Mouse (Mus musculus) bone marrow macrophage, adult 2 months (primary cell): ENCODE data around the gene Elfn2. TPM values are rescaled to one million over a fixed set of nuclear protein-coding genes. Genes with fewer than 3 reads are reported as not detected.

ENCODE experiments used
- H3K27ac ChIP-seq: 2 replicates; pipeline ENCODE4 v1.5.1; 2012; ENCODE audit warnings: low read depth, low read length; ENCODE audit not compliant: insufficient read depth
- H3K4me1 ChIP-seq: 2 replicates; pipeline ENCODE4 v1.6.1; 2012; ENCODE audit warnings: low read length; ENCODE audit not compliant: control insufficient read depth, insufficient read depth
- H3K4me3 ChIP-seq: 2 replicates; pipeline ENCODE4 v1.5.1; 2012; ENCODE audit warnings: mild to moderate bottlenecking, low read length, moderate library complexity; ENCODE audit not compliant: insufficient read depth
- CTCF ChIP-seq: IDR thresholded peaks from 2 replicates; pipeline ENCODE4 v1.5.1; 2012; ENCODE audit warnings: low read depth, mild to moderate bottlenecking, low read length, moderate library complexity
- POLR2A ChIP-seq: IDR thresholded peaks from 2 replicates; pipeline ENCODE4 v1.6.1; 2012; ENCODE audit warnings: mild to moderate bottlenecking, low read depth, low read length, borderline replicate concordance
- polyA plus RNA-seq: library from polyadenylated mRNA; stranded (reverse); fragments of >200 nt; gene quantifications from 2 replicates; pipeline ENCODE4 v1.2.4, GENCODE M21; 2012; ENCODE audit not compliant: missing spikeins, insufficient read depth, insufficient read length

Gene Elfn2
- polyA plus RNA-seq, 1 experiment: not detected

GRCm38 (mm10) chr15:78669221-78669871, 49.2 kb downstream of the Elfn2 start:
- Histone ChIP-seq H3K4me1 (no peaks in the 10 kb centered on the region), H3K27ac (no peak overlapping the region), H3K4me3 (no peak overlapping the region)
- TF ChIP-seq CTCF: no peak
- no peak for TF ChIP-seq POLR2A

DNA sequence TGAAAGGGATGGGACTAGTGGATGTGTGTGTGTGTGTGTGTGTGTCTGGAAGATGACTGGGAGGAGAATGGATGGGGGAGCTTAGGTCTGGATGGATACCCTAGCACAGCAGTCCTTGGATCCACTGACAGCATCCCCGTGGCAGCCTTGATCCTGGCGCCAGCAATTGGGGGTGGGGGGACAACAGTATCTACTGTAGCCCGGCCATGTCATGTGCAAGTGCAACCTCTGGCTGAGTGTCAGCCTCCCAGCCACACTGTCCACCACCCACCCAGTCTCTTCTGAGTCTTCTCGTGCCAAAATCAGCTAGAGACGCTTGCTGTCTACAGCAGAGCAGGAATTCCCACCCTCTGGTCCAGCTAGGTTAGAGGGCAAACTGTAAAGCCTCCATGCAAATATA, 54.3 kb downstream of the Elfn2 start:
- no peak overlapping the region for H3K27ac ChIP-seq
- no peaks in the 10 kb centered on the region for H3K4me1 ChIP-seq
- H3K4me3 ChIP-seq: no peak overlapping the region
- TF ChIP-seq CTCF: no peak
- TF ChIP-seq POLR2A: no peak

- no peak for TF ChIP-seq CTCF
- no peak for TF ChIP-seq POLR2A
- H3K27ac ChIP-seq: no peak overlapping the region
- H3K4me3 ChIP-seq: no peak overlapping the region
- no peaks in the 10 kb centered on the region for H3K4me1 ChIP-seq
These were observed 67.4 kb downstream of the Elfn2 start for GRCm38 (mm10) chr15:78651169-78651568.

DNA sequence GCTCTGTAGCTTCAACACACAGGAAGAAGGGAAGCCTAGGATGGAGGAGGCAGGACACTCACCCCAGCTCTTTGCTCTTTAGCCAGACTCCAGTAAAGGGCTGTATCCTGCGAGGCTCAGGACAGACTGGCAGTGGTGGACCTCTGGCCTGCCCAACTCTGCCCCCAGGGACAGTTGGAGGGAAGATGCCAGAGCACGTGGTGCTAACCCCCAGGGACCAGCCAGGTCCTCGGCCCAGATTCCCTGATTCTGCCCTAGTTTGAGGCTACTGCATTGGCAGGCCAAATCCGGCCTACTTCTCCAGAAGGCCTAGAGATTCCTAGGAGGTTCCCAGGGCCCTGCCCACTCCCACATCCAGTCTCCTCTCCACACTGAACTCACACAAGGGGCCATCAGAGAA, 70.8 kb downstream of the Elfn2 start:
- TF ChIP-seq POLR2A (no peak), CTCF (no peak)

GRCm38 (mm10) chr15:78644606-78645005, 74.0 kb downstream of the Elfn2 start:
- no peak for TF ChIP-seq POLR2A
- no peak for TF ChIP-seq CTCF
- no peak overlapping the region for H3K27ac ChIP-seq
- no peak overlapping the region for H3K4me3 ChIP-seq
- no peaks in the 10 kb centered on the region for H3K4me1 ChIP-seq

More for the DNA sequence above, 70.8 kb downstream of the Elfn2 start:
- Histone ChIP-seq H3K27ac (no peak overlapping the region), H3K4me1 (no peaks in the 10 kb centered on the region), H3K4me3 (no peak overlapping the region)

- TF ChIP-seq POLR2A (no peak), CTCF (no peak)
- H3K4me3 ChIP-seq: no peak overlapping the region
- no peak overlapping the region for H3K27ac ChIP-seq
- H3K4me1 ChIP-seq: no peaks in the 10 kb centered on the region
These were observed 74.9 kb downstream of the Elfn2 start for GRCm38 (mm10) chr15:78643633-78644032.

DNA sequence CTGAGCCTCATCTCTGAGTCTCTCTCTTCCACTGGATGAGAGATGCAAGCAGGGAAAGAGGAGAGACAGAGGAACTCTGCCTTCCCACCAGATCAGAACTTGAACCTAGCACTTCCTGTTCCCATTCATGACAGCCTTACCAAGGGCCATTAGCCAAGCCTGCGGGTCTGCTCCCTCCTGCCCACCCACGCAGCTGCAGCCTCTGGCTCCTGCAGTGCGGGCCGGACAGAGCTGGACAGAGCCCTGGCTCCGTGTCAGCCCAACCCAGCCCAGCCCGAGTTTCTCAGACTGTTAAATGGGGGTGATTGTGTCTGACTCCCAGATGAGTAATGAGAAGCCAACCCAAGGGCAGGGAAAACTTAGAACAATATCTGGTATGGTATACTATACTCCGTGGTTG, 83.3 kb downstream of the Elfn2 start:
- H3K4me1 ChIP-seq: no peaks in the 10 kb centered on the region
- no peak overlapping the region for H3K4me3 ChIP-seq
- H3K27ac ChIP-seq: no peak overlapping the region
- TF ChIP-seq POLR2A (no peak), CTCF (no peak)

DNA sequence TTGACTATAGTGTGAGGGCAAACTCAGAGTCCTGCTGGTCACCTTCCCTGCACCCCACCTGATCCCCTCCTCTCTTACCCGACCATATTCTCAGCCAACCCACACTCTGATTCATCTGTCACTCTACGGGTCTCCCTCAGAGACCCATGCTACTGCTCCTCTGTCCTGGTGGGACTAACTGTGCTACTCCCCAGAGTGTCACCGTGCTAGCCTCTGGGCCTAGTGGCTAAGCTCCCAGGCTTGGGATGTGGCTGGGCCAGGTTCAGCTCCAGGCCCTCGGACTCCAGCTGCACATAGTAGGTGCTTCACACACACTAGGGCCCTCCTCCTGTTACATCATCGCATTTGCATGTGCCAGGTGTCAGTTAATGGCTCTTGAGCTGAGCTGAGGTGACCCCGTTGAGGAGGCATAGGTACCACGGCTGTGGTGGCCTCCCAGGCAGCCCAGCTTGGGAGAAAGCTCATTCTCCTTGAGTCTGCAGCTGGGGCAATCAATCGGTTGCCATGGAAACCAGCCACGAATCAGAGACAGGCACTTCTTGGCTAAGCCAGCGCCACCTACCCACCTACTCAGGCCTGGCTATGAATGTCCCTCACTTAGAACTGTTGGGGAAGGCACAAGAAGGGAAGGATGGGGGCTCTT, 84.4 kb downstream of the Elfn2 start:
- no peaks in the 10 kb centered on the region for H3K4me1 ChIP-seq
- TF ChIP-seq POLR2A: no peak
- TF ChIP-seq CTCF: no peak
- H3K27ac ChIP-seq: no peak overlapping the region
- H3K4me3 ChIP-seq: no peak overlapping the region

- no peak overlapping the region for H3K27ac ChIP-seq
- TF ChIP-seq POLR2A: no peak
- no peak overlapping the region for H3K4me3 ChIP-seq
- no peaks in the 10 kb centered on the region for H3K4me1 ChIP-seq
These were observed 85.2 kb downstream of the Elfn2 start for GRCm38 (mm10) chr15:78633413-78633812.

DNA sequence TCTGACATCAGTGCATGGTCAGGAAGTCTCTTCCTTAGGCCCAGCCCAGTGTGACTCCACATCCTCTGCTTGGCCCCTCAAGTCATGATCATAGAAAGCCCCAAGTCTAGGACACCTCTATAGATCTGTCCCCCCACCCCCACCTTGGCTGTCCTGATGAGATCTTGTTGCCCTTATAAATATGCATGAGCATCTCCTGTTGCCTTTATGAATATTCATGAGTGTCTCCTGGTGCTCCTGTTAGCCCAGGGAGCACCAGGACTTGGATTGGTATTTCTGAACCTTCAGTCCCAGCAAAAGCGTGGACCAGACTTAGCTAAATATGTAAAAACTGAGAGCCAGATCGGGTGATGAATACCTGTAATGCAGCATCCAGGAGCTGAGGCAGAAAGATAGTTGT, 86.2 kb downstream of the Elfn2 start:
- no peaks in the 10 kb centered on the region for H3K4me1 ChIP-seq
- TF ChIP-seq POLR2A (no peak), CTCF (no peak)
- H3K4me3 ChIP-seq: no peak overlapping the region
- no peak overlapping the region for H3K27ac ChIP-seq
